Mouse (Mus musculus): ENCODE measurements around the gene Vps45. TPM values are rescaled to one million over a fixed set of nuclear protein-coding genes. Genes with fewer than 3 reads are reported as not detected.

Gene Vps45
- polyA plus RNA-seq, 1 experiment from 2014 or later, result 31.7 TPM

- Histone ChIP-seq H3K4me1 (ENCODE audit: control insufficient read depth, insufficient read depth, low read length) (no peaks in the 10 kb centered on the region), H3K4me3 (replicated peaks; ENCODE audit: low read length) (peak overlapping the region; percentile 22), H3K9me3 (replicated peaks; ENCODE audit: control insufficient read depth, low read length) (no peaks in the 10 kb centered on the region), H3K36me3 (ENCODE audit: control insufficient read depth, insufficient read depth, low read length) (no peaks in the 10 kb centered on the region), H3K27me3 (ENCODE audit: control insufficient read depth, insufficient read depth, low read length) (no peaks in the 10 kb centered on the region), H3K9ac (ENCODE audit: low read length) (no peak overlapping the region; the same call in 1 of the 2 replicates), H3K4me2 (ENCODE audit: low read depth, low read length) (peak overlapping the region; percentile 47), H3K27ac (ENCODE audit: low read length) (no peak overlapping the region)
- ATAC-seq (ENCODE audit: insufficient read depth, low FRiP score), result peak; percentile 33; the same call in 1 of the 2 replicates
- WGBS, result 30% methylated on average over 20 of the region's 20 CpGs
Observed at GRCm38 (mm10) chr3:96065754-96066375, 7.6 kb upstream of the Vps45 start.

- Histone ChIP-seq H3K36me3 (ENCODE audit: control insufficient read depth, insufficient read depth, low read length) (no peaks in the 10 kb centered on the region), H3K27me3 (ENCODE audit: control insufficient read depth, insufficient read depth, low read length) (no peaks in the 10 kb centered on the region), H3K9ac (ENCODE audit: low read length) (no peak overlapping the region), H3K4me1 (ENCODE audit: control insufficient read depth, insufficient read depth, low read length) (no peaks in the 10 kb centered on the region), H3K27ac (ENCODE audit: low read length) (no peak overlapping the region), H3K9me3 (replicated peaks; ENCODE audit: control insufficient read depth, low read length) (no peaks in the 10 kb centered on the region), H3K4me2 (ENCODE audit: low read depth, low read length) (0 out of 2 replicates have a peak overlapping the region, but pooled peaks have one; percentile 47), H3K4me3 (replicated peaks; ENCODE audit: low read length) (no peak overlapping the region)
- 36% methylated on average over 4 of the region's 4 CpGs for WGBS
- no peak for ATAC-seq (ENCODE audit: insufficient read depth, low FRiP score)
Observed at GRCm38 (mm10) chr3:96065147-96065546, 6.9 kb upstream of the Vps45 start.

GRCm38 (mm10) chr3:96064217-96064616, 6.0 kb upstream of the Vps45 start:
- H3K4me1 ChIP-seq (ENCODE audit: control insufficient read depth, insufficient read depth, low read length), result no peaks in the 10 kb centered on the region
- no peak overlapping the region for H3K9ac ChIP-seq (ENCODE audit: low read length)
- H3K27ac ChIP-seq (ENCODE audit: low read length), result no peak overlapping the region
- no peak overlapping the region for H3K4me3 ChIP-seq (replicated peaks; ENCODE audit: low read length)
- no peaks in the 10 kb centered on the region for H3K9me3 ChIP-seq (replicated peaks; ENCODE audit: control insufficient read depth, low read length)
- H3K27me3 ChIP-seq (ENCODE audit: control insufficient read depth, insufficient read depth, low read length), result no peaks in the 10 kb centered on the region
- H3K36me3 ChIP-seq (ENCODE audit: control insufficient read depth, insufficient read depth, low read length), result no peaks in the 10 kb centered on the region
- WGBS, result 87% methylated on average over 3 of the region's 3 CpGs
- H3K4me2 ChIP-seq (ENCODE audit: low read depth, low read length), result no peak overlapping the region
- ATAC-seq (ENCODE audit: insufficient read depth, low FRiP score), result no peak

GRCm38 (mm10) chr3:96063299-96063698, 5.0 kb upstream of the Vps45 start:
- Histone ChIP-seq H3K36me3 (ENCODE audit: control insufficient read depth, insufficient read depth, low read length) (no peaks in the 10 kb centered on the region), H3K27me3 (ENCODE audit: control insufficient read depth, insufficient read depth, low read length) (no peaks in the 10 kb centered on the region), H3K27ac (ENCODE audit: low read length) (no peak overlapping the region), H3K9ac (ENCODE audit: low read length) (no peak overlapping the region), H3K4me1 (ENCODE audit: control insufficient read depth, insufficient read depth, low read length) (no peaks in the 10 kb centered on the region), H3K9me3 (replicated peaks; ENCODE audit: control insufficient read depth, low read length) (no peaks in the 10 kb centered on the region), H3K4me2 (ENCODE audit: low read depth, low read length) (no peak overlapping the region), H3K4me3 (replicated peaks; ENCODE audit: low read length) (no peak overlapping the region)
- no peak for ATAC-seq (ENCODE audit: insufficient read depth, low FRiP score)
- WGBS, result 80% methylated on average over 2 of the region's 2 CpGs

- 59% methylated on average over 1 of the region's 1 CpGs for WGBS
- H3K4me2 ChIP-seq (ENCODE audit: low read depth, low read length), result no peak overlapping the region
- no peaks in the 10 kb centered on the region for H3K4me1 ChIP-seq (ENCODE audit: control insufficient read depth, insufficient read depth, low read length)
- no peaks in the 10 kb centered on the region for H3K36me3 ChIP-seq (ENCODE audit: control insufficient read depth, insufficient read depth, low read length)
- no peaks in the 10 kb centered on the region for H3K27me3 ChIP-seq (ENCODE audit: control insufficient read depth, insufficient read depth, low read length)
- no peak overlapping the region for H3K9ac ChIP-seq (ENCODE audit: low read length)
- ATAC-seq (ENCODE audit: insufficient read depth, low FRiP score), result no peak
- no peak overlapping the region for H3K4me3 ChIP-seq (replicated peaks; ENCODE audit: low read length)
- H3K9me3 ChIP-seq (replicated peaks; ENCODE audit: control insufficient read depth, low read length), result no peaks in the 10 kb centered on the region
- no peak overlapping the region for H3K27ac ChIP-seq (ENCODE audit: low read length)
Observed at GRCm38 (mm10) chr3:96060146-96060545, 1.9 kb upstream of the Vps45 start.

GRCm38 (mm10) chr3:96057747-96058204, 490 bp downstream of the Vps45 start:
- peak; percentile 93 for ATAC-seq (ENCODE audit: insufficient read depth, low FRiP score)
- H3K9ac ChIP-seq (ENCODE audit: low read length), result peak overlapping the region; percentile 82
- no peaks in the 10 kb centered on the region for H3K27me3 ChIP-seq (ENCODE audit: control insufficient read depth, insufficient read depth, low read length)
- peak overlapping the region; percentile 92 for H3K27ac ChIP-seq (ENCODE audit: low read length)
- no peaks in the 10 kb centered on the region for H3K9me3 ChIP-seq (replicated peaks; ENCODE audit: control insufficient read depth, low read length)
- no peaks in the 10 kb centered on the region for H3K4me1 ChIP-seq (ENCODE audit: control insufficient read depth, insufficient read depth, low read length)
- H3K36me3 ChIP-seq (ENCODE audit: control insufficient read depth, insufficient read depth, low read length), result no peaks in the 10 kb centered on the region
- H3K4me3 ChIP-seq (replicated peaks; ENCODE audit: low read length), result peak overlapping the region; percentile 83
- WGBS, result under 1% methylated on average over 26 of the region's 26 CpGs
- H3K4me2 ChIP-seq (ENCODE audit: low read depth, low read length), result peak overlapping the region; percentile 93

- no peak overlapping the region for H3K4me2 ChIP-seq (ENCODE audit: low read depth, low read length)
- WGBS, result 82% methylated on average over 4 of the region's 4 CpGs
Observed at GRCm38 (mm10) chr3:96056031-96056430, 2.2 kb downstream of the Vps45 start.

GRCm38 (mm10) chr3:96055294-96055693, 3.0 kb downstream of the Vps45 start:
- Histone ChIP-seq H3K4me1 (ENCODE audit: control insufficient read depth, insufficient read depth, low read length) (no peaks in the 10 kb centered on the region), H3K36me3 (ENCODE audit: control insufficient read depth, insufficient read depth, low read length) (no peaks in the 10 kb centered on the region), H3K4me3 (replicated peaks; ENCODE audit: low read length) (no peak overlapping the region), H3K9me3 (replicated peaks; ENCODE audit: control insufficient read depth, low read length) (no peaks in the 10 kb centered on the region), H3K4me2 (ENCODE audit: low read depth, low read length) (no peak overlapping the region), H3K9ac (ENCODE audit: low read length) (no peak overlapping the region), H3K27me3 (ENCODE audit: control insufficient read depth, insufficient read depth, low read length) (no peaks in the 10 kb centered on the region), H3K27ac (ENCODE audit: low read length) (no peak overlapping the region)
- no peak for ATAC-seq (ENCODE audit: insufficient read depth, low FRiP score)
- WGBS, result 81% methylated on average over 6 of the region's 6 CpGs

More at GRCm38 (mm10) chr3:96056031-96056430, 2.2 kb downstream of the Vps45 start:
- no peaks in the 10 kb centered on the region for H3K27me3 ChIP-seq (ENCODE audit: control insufficient read depth, insufficient read depth, low read length)
- no peaks in the 10 kb centered on the region for H3K36me3 ChIP-seq (ENCODE audit: control insufficient read depth, insufficient read depth, low read length)
- no peak for ATAC-seq (ENCODE audit: insufficient read depth, low FRiP score)
- no peaks in the 10 kb centered on the region for H3K4me1 ChIP-seq (ENCODE audit: control insufficient read depth, insufficient read depth, low read length)
- no peak overlapping the region for H3K9ac ChIP-seq (ENCODE audit: low read length)
- H3K4me3 ChIP-seq (replicated peaks; ENCODE audit: low read length), result no peak overlapping the region
- H3K9me3 ChIP-seq (replicated peaks; ENCODE audit: control insufficient read depth, low read length), result no peaks in the 10 kb centered on the region
- no peak overlapping the region for H3K27ac ChIP-seq (ENCODE audit: low read length)

- Histone ChIP-seq H3K9me3 (replicated peaks; ENCODE audit: control insufficient read depth, low read length) (no peaks in the 10 kb centered on the region), H3K4me3 (replicated peaks; ENCODE audit: low read length) (no peak overlapping the region), H3K4me1 (ENCODE audit: control insufficient read depth, insufficient read depth, low read length) (no peaks in the 10 kb centered on the region), H3K36me3 (ENCODE audit: control insufficient read depth, insufficient read depth, low read length) (no peaks in the 10 kb centered on the region), H3K9ac (ENCODE audit: low read length) (no peak overlapping the region), H3K4me2 (ENCODE audit: low read depth, low read length) (no peak overlapping the region), H3K27me3 (ENCODE audit: control insufficient read depth, insufficient read depth, low read length) (no peaks in the 10 kb centered on the region), H3K27ac (ENCODE audit: low read length) (no peak overlapping the region)
- WGBS, result 49% methylated on average over 2 of the region's 2 CpGs
- ATAC-seq (ENCODE audit: insufficient read depth, low FRiP score), result no peak
Observed at GRCm38 (mm10) chr3:96051839-96052238, 6.4 kb downstream of the Vps45 start.

Data from stomach, embryonic 16.5 days (tissue).